Mouse (Mus musculus) testis, adult 2 months (tissue): ENCODE measurements around the gene Ggn.

Source experiments
- CTCF ChIP-seq: fragments of 200-500 bp; IDR thresholded peaks from 2 replicates; pipeline ENCODE4 v1.5.1; 2012; ENCODE audit warnings: low read depth, mild to moderate bottlenecking, inconsistent platforms, low read length, moderate library complexity; ENCODE audit not compliant: control insufficient read depth, insufficient read depth, insufficient replicate concordance
- POLR2A ChIP-seq: fragments of 200-500 bp; IDR thresholded peaks from 2 replicates; pipeline ENCODE4 v1.6.1; 2012; ENCODE audit warnings: low read depth, mild to moderate bottlenecking, inconsistent platforms, low read length, moderate library complexity; ENCODE audit not compliant: control insufficient read depth

DNA sequence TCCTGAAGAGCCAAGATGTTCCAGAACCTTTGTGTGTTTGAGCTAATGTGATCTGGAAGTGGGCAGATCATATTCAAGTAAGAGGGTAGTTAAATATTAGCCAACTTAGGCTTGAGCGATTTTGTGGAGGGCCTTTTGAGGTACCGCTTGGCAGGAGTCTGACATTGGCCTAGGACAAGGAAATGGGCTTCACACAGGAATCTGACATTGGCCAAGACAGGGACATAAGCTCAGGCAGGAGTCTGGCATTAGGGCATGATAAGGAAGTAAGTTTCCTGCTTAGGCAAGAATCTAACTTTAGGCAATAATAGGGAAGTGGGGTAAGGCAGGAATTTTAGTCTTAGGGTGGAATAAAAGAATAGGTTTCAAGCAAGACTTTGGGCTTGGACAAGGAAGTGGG is 44.2 kb downstream of the Ggn start:
- TF ChIP-seq POLR2A (no peak), CTCF (no peak)
